Mouse (Mus musculus): ENCODE measurements around the gene Gabrr1.
"Not testable (repeated sequence)": the region's sequence is repeated elsewhere in the genome, so short reads cannot be mapped to it uniquely, and the experiment has no call there.

Gene Gabrr1

DNA sequence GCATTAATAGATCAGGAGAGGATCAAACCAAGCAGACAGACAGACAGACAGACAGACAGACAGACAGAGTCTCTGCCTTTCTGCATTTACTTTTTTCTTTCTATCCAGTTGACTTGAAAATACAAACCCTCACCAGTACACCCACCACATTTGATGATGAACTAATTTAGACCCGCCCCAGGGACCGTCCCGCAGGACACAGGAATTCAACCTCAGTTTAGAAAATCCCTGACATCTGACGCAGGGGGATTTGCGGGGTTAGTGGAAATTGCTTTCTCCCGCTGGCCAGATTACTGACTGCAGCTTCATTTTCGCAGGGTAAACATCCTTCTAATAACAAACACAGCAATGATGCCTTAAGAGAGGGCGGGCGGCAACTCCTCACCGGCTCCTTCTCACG is at the start of gene Gabrr1:
Gene Gabrr1 (plus strand): TSS at position 301 of the 400 bp plus-strand sequence.
- no peak for DNase-seq (ENCODE audit: low spot score)

DNA sequence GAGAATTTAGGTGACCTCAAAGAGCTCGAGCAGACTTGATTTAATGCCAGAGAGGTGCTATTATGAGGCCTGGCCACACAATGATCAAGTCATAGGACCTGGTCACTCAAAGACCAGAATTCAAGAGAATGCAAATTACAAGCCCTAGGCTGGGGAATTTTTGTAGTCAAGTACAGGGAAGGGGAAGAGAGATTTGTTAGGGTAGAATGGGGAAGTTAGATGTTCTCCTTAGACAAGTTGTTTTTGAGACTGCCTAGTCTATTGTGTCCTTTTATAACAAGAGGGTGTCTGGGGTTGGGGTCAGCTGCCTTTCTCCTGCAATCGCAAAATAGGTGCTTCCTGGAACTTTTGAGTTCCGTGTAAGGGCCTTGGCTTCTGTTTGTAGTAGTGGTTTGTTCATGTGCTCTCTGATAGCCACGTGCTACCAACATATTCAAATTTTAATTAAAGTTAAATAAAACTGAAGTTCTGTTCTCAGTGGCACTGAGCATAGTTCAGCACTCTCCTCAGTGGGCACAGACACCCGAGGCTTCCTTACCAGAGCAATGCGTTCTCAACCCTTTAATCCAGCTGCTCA is 33.1 kb upstream of the Gabrr1 start:
- no peak for DNase-seq (ENCODE audit: low spot score)

DNA sequence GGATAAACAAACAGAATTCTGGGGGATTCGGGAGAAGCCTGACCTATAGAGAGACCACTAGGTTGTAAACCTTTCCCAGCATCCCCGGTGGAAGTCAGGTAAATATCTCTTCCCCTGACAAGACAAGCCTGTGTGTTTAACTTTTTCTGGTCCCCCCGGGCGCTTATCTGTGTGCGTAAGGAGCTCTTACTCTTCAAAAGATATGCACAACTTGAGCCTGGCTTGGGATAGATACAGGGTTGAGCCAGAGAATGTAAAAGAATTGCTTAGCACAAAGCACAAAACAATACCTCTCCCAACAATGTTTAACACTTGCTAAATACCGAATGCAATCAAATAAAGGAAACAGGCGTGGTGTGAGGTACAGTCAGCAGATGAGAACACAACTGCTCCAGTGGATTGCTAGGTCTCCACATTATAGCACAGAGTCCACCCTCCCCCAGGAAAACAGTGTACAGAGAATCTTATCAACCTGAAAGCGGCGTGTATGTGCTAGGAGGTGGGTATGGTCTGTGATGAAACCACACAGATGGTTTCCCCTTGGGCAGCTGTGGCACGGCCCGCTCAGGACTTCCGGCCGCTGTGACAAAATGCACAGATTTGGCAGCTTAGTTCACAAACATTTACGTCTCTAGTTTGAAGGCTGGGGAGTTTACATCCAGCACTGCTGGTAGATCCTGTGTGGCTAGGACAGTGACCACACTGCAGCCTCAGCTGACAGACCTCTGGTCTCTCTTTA is 22.4 kb upstream of the Gabrr1 start:
- no peak for DNase-seq (ENCODE audit: low spot score)

DNA sequence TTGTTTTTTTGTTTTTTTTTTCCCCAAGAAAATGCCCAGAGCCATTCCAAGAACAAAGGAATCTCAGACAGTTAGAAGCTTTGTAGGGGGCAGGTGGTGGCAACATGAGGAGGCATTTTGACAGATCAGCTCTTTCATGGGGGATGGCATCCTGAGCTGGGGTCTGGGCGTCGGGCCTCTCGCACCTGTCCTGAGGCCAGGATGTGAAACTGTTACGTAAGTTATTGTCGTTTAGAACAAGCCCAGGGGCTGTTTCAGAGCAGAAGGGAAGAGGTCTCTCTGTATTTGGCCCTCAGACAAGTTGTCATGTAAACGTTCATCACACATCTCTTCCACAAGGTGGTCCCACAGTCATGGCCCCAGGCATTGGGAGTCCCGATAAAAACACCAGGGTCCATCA is 21.5 kb upstream of the Gabrr1 start:
- no peak for DNase-seq (ENCODE audit: low spot score)

DNA sequence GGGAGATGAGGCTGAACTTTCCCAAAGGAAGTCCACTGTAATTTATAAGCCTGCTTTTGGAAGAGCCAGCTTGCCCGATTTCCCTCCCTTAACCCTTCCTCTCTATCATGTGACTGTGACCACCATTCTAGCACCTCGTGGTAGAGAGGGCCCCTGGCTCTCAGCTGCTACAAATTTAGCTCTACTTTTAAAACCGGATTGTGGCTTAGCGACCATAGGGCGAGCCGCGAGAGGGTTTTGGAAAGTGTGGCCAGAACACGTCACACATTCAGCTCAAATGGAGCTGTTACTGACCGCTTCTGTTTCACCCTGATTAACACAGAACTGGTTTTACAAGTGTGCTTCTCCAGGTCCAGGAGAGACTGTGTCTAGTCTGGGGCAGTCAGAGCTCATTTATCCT is 21.0 kb upstream of the Gabrr1 start:
- no peak for DNase-seq (ENCODE audit: low spot score)

DNA sequence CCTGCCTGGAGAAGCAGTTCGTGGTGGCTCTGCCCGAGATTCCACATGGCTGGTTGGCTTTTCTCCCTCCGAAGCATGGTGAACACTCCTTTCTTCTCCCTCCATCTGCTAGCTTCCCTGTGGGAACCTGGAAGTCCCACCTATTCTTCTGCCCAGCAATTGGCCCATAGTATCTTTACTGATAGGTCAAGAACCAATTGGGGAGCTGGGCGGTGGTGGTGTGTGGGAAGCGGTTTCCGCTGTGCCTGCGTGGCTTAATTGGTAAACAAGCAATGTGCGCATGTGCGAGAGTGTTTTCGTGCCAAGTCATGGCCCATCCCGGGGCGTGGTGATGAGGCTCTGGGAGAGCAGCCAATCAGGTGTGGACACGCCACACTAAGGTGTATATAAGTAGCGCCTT is 19.5 kb upstream of the Gabrr1 start:
- DNase-seq (ENCODE audit: low spot score) = not testable (repeated sequence)

DNA sequence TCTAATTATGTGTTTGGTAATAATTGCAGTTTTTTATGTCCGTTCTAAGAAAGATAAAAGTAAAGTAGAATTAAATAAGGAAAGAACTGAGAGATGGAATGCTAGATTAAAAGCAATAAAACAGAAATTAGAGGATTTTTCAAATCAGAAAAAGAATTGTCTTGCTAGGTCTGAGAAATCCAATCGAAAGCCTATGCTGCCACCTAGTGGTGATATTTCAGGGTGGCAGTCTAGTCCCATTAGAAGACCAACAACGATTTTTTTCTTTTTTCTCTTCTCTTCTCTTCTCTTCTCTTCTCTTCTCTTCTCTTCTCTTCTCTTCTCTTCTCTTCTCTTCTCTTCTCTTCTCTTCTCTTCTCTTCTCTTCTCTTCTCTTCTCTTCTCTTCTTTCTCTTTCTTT is 13.2 kb upstream of the Gabrr1 start:
- not testable (repeated sequence) for DNase-seq (ENCODE audit: low spot score)

DNA sequence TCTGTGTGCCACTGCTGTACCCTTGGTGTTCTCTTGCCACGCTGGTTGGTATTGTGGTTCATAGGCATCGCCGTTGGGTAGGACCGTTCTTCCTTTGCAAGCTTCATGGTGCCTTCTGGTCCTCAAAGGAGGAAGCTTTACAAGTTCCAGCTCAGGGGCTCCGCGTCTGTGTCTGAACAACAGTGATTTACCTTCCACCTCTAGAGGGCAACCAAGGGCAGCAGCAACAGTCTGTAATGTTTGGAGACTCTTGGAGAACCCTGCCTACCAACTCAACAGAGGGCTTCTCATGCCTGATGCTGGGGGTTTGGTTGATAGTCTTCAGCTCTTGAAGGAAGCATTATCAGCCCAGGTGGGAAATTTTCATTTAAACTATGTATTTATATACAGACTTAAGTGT is 7.8 kb upstream of the Gabrr1 start:
- no peak for DNase-seq (ENCODE audit: low spot score)

DNA sequence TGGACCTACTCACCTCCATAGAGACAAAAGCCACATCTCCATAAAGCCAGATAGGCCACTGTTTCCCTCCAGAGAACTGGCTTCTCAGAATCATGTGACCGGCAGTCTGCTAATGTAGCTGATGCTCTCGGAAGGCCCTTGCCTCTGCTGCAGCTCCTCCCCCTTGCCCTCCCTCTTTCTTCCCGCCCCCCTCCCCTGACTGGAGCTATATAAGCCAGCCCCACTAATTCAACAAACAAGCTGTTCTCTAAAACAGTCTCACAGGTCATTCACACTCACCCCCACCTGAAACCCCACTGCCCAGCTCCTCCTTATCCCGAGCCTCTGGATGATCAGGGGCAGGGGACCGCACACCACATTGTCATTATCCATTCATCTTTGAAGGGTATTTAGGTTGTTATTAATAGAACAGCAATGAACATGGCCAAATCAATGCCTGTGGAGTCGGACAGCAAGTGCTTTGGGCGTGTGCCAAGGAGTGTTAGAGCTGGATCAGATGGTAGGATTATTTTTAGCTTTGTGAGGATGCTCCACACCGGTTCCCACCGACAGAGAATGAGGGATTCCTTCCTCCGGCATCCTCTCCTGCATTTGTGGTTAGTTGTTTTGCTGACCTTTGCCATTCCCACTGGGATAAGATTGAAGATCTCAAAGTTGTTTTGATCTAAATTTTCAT is 6.8 kb upstream of the Gabrr1 start:
- DNase-seq (ENCODE audit: low spot score) = no peak

DNA sequence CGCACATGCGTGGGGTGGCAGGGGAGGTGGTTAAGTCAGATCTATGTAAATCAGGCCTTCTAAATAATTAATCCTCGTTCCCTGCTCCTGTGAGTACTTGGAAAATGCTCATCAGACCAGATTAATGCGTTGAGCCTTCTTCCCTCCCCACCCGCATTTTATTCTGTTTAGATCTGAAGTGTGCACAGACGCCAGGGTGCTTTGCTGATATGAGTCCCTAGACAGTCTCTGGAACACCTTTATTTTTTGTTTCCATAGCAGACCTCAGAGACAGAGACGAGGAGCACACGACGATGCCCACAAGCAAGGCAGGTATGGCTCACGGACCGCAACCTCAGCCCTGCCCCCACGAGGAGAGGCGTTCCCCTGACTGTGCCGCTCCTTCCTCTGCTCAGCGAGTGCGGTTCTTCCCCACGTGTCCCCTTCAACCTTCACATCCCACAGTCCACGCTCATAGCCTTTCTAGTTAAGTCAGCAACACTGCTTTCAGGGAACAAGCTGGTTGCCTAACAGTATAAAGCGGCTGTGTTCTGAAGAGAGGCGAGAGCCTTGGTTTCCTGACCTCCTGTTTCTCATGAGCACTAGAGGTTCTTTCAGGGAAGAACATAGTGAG is 14.5 kb downstream of the Gabrr1 start:
- no peak for DNase-seq (ENCODE audit: low spot score)

DNA sequence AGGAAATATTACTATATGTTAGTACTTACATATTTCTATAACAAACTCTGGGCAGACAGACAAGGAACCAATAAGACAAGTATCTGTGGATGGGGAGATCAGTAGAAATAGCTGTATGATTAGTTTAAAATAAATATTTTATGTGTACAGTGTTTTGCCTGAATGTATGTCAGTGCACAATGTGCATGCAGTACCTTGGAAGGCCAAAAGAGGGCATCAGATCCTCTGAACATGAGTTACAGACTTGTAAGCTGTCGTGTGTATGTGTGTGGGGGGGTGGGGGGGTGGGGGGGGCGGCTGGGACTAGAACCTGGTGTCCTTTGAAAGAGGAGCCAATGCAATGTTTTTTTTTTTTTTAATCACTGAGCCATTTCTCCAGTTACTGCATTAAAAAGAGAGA is 15.5 kb downstream of the Gabrr1 start:
- no peak for DNase-seq (ENCODE audit: low spot score)

DNA sequence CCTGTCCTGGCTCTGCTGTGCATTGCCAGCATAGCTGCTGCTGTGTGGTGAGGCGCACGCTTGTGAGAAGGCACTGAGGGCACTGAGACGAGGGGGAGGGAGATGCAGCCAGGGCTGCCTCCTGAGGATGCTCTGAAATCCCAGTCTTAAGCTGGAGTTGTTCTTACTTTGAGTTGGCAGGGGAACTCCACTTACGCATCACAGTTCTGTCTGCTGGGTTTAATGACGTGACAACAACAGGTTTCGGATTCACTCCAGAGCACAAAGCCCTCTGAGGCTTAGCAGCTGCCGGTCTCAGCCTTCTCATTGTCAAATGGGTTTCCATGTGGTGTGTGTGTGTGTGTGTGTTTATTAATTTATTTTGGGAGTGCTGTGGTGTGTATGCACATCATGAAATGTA is 16.8 kb downstream of the Gabrr1 start:
- DNase-seq (ENCODE audit: low spot score) = no peak

DNA sequence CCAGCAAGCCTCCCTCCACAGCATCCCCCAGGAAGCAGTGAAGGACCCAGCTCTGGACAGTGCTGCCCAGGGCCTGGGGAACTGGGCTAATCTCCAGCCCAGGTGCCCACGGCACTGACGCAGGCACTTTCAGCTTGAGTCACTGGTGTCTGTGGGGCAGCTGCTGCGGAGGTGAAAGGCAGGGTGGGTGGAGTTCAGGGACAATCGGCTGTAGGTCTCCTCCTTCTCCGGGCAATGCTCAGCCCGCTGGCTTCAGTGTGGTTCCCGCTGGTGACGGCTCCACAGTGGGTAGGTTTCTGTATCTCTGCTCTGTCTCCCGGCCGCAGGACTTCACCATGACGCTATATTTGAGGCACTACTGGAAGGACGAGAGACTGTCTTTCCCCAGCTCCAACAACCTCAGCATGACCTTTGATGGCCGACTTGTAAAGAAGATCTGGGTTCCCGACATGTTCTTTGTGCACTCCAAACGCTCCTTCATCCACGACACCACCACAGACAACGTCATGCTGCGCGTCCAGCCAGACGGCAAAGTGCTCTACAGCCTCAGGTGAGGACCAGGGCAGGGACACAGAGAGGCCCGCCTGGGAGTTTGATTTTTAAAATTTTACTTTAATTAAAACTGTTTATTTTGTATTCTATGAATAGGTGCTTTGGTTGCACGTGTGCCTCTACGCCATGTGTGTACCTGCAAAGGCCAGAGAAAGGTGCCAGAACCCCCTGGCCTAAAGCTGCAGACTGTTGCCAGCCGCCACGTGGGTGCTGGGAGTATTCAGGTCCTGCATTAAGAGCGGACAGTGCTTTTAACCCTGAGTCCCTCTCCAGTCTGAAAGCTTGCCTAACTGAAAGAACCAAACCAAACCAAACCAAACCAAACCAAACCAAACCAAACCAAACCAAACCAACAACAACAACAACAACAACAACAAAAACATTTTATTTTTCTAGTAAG is 20.0 kb downstream of the Gabrr1 start:
- DNase-seq (ENCODE audit: low spot score) = no peak

DNA sequence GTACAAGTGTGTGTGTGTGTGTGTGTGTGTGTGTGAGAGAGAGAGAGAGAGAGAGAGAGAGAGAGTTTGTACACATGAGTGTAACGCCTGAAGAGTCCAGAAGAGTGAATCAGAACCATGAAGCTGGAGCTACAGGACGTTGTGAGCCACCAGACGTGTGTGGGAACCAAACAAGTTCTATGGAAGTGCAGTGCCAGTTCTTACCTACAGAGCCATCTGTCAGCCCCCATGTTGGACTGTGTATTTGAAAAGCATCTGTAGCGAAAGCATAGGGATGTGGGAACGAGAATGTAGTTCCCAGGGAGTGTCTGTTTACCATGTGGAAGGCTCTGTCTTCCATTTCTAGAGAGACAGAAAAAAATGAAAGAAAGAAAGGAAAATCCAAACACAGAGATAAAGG is 51.2 kb downstream of the Gabrr1 start:
- no peak for DNase-seq (ENCODE audit: low spot score)

DNA sequence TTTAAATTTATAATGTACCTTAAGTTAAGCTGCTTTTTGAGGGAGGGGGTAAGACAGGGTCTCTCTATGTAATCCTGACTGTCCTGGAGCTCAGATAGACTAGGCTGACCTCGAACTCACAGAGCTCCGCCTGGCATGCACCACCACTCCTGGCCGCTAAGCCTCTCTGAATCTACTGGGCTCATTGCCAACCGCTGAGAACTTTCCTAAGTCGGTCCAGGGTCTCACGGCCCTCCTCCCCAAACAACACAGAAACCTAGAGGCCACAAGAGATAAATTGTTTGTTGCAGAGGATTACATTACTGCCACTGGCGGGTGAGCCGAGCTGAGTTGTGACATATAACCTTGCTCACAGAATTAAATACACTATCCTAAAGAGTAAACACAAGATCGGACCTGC is 55.8 kb downstream of the Gabrr1 start:
- no peak for DNase-seq (ENCODE audit: low spot score)

DNA sequence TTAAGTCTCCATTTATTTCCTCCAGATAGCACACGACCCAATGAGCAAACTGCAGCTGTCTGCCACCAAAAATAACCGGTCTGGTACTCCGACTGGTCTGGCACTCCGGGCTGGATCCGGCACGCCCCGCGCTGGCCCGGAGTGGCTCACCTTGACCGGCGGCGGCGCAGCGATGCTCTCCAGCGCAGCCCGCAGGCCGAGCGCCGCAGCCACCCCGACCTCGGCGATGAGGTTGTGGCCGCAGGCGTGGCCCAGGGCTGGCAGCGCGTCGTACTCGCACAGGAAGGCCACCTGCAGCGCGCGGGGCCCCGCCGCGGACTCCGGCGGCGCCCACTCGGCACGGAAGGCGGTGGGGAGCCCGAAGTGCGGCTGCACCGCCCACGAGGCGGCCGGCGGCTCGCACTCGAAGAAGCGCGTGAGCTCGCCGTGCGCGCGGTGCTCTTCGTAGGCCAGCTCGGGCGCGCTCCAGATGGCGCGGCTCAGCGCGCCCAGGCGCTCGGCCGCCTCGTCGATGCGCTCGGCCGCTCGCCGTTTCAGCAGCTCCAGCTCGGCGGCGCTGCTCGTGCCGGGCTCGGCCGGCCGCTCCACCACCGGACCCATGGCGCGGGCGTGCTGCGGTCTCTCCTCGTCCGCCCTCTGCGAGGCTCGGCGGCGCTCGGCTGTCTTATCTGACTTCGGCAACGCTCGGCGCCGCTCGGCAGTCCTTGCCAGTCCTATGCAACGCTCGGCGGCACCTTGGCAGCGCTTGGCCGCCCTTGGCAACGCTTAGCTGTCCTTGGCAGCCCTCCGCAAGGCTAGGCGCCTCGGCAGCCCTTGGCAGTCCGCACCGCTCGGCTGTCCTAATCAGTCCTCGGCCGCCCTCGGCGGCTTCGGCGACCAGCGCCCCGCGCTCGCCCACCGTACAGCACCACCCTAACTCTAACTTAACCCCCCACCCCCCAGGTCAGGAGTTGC is 56.7 kb downstream of the Gabrr1 start:
- DNase-seq (ENCODE audit: low spot score) = peak; percentile 30

DNA sequence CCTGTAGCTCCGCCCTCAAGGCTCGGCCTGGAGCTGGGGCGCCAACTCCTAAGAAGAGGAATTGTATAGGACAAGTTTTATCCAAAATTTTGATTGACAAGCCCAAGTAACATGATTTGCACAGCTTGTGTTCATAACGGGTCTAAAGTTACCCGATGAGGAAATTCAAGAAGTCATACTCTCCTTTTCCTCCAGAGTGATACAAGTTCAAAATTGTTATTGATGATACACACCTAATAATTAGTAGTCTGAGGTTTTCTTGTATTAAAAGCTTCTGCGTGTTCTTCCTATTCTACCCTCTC is 57.4 kb downstream of the Gabrr1 start, which contains the start of gene Pm20d2:
Gene Pm20d2 (minus strand): TSS at position 3 of the 302 bp plus-strand sequence.
- no peak for DNase-seq (ENCODE audit: low spot score)

DNA sequence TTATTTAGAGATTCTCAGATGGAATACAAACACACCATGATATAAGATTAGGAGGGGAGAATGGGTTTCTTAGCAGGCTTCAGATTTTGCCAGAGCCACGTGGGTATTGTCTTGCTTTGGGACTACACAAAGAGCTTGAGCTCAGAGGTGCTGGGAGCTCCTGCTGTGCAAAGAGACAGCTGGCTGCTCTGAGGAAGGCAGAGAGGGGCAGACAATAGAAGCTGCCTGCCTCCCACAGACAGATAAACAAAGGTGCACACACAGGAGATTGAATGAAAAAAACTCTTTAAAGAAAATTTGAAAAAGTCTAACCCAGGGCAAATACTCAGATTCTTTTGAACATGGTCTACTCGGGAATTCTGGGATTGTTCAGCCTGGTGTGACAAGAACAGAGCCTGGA is 65.8 kb downstream of the Gabrr1 start:
- DNase-seq (ENCODE audit: low spot score) = no peak

DNA sequence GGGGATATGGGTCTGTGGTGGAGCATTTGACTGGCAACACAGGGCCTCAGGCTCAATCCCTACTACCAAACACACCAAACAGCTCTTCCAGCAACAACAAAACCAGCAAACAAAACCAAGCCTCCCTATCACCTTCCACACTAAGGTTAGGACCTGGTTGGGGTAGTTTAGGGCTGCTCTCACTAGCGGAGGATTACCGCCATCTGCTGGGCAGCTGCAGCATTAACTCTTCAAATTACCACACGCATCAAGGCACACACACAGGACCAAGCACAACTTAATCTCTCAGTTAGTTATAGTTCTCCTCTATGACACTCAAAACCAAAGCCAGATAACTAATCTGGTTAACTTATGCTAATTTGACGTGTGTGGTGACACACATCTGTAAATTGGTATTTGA is 72.4 kb downstream of the Gabrr1 start:
- no peak for DNase-seq (ENCODE audit: low spot score)

DNA sequence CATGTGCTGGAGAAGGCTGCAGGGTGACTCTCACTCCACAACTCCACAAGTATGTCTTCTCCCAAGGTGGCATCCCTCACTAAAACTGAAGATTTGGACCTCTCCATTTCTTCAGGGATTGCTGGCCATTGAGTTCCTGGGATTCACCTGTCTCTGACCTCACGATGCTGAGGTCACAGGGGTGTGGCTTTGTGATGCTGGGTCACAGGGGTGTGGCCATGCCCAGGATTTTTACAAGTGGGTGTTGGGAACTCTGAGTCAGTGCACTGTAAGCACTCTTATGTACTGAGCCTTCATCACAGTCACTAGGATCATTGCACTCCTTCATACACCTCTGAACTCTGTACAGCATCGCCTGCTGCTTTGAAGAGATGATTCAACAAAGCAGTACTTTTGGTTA is 75.2 kb downstream of the Gabrr1 start:
- DNase-seq (ENCODE audit: low spot score) = no peak
